Mouse (Mus musculus) neural tube, embryonic 12.5 days (tissue): ENCODE data around the gene Olfr974. TPM values are rescaled to one million over a fixed set of nuclear protein-coding genes. Genes with fewer than 3 reads are reported as not detected.

Experiments
- polyA plus RNA-seq: library from polyadenylated mRNA; unstranded; fragments of >200 nt; fragmentation: Nextera tagmentation; extraction: Ambion mirVana; gene quantifications from 2 replicates; pipeline ENCODE4 v1.2.1, GENCODE M21; 2016

Olfr974 gene
- polyA plus RNA-seq, 1 experiment from 2014 or later, result not detected

Other genes with a start within 250 kb of the Olfr974 start
- gene Olfr149, start 230.4 kb upstream of the Olfr974 start, polyA plus RNA-seq, result not detected in 2 replicates
- not detected in 2 replicates for gene Olfr965, start 226.1 kb upstream of the Olfr974 start, polyA plus RNA-seq
- gene Olfr150, start 206.5 kb upstream of the Olfr974 start, polyA plus RNA-seq, result not detected in 2 replicates
- gene Olfr967, start 191.3 kb upstream of the Olfr974 start, polyA plus RNA-seq, result not detected in 2 replicates
- not detected in 2 replicates for gene Olfr968, start 154.2 kb upstream of the Olfr974 start, polyA plus RNA-seq
- gene Olfr969, start 146.6 kb upstream of the Olfr974 start, polyA plus RNA-seq, result not detected in 2 replicates
- gene Olfr970, start 128.6 kb upstream of the Olfr974 start, polyA plus RNA-seq, result not detected in 2 replicates
- not detected in 2 replicates for gene Olfr971, start 100.6 kb upstream of the Olfr974 start, polyA plus RNA-seq
- not detected in 2 replicates for gene Olfr972, start 71.1 kb upstream of the Olfr974 start, polyA plus RNA-seq
- gene Olfr229, start 30.2 kb upstream of the Olfr974 start, polyA plus RNA-seq, result not detected in 2 replicates
- 0.11 TPM in 1 of 2 replicates, not detected in the other for gene Olfr975, start 14.5 kb downstream of the Olfr974 start, polyA plus RNA-seq
- not detected in 2 replicates for gene Olfr976, start 23.6 kb downstream of the Olfr974 start, polyA plus RNA-seq
- gene Olfr978, start 54.6 kb downstream of the Olfr974 start, polyA plus RNA-seq, result not detected in 2 replicates
- gene Olfr979, start 66.0 kb downstream of the Olfr974 start, polyA plus RNA-seq, result not detected in 2 replicates
- gene Olfr980, start 72.1 kb downstream of the Olfr974 start, polyA plus RNA-seq, result not detected in 2 replicates
- not detected in 2 replicates for gene Olfr981, start 84.0 kb downstream of the Olfr974 start, polyA plus RNA-seq
- gene Olfr982, start 136.3 kb downstream of the Olfr974 start, polyA plus RNA-seq, result not detected in 2 replicates
- gene Olfr983, start 156.1 kb downstream of the Olfr974 start, polyA plus RNA-seq, result not detected in 2 replicates
- not detected in 2 replicates for gene Olfr984, start 176.7 kb downstream of the Olfr974 start, polyA plus RNA-seq
- not detected in 2 replicates for gene Olfr985, start 192.7 kb downstream of the Olfr974 start, polyA plus RNA-seq
- gene Tmem225, start 210.6 kb downstream of the Olfr974 start, polyA plus RNA-seq, result not detected in 2 replicates
- gene Olfr986, start 243.4 kb downstream of the Olfr974 start, polyA plus RNA-seq, result not detected in 2 replicates